Mouse (Mus musculus): ENCODE results near the gene Sirt1. TPM values are rescaled to one million over a fixed set of nuclear protein-coding genes. Genes with fewer than 3 reads are reported as not detected.
"Not testable (repeated sequence)": the region's sequence is repeated elsewhere in the genome, so short reads cannot be mapped to it uniquely, and the experiment has no call there.

Sirt1 gene
- total RNA-seq, 1 experiment from 2014 or later: 53.1 TPM

- ATAC-seq (replicated peaks; ENCODE audit: low read depth, poor library complexity, severe bottlenecking): no peak
These were observed 15.5 kb upstream of the Sirt1 start for GRCm38 (mm10) chr10:63396963-63397362.

DNA sequence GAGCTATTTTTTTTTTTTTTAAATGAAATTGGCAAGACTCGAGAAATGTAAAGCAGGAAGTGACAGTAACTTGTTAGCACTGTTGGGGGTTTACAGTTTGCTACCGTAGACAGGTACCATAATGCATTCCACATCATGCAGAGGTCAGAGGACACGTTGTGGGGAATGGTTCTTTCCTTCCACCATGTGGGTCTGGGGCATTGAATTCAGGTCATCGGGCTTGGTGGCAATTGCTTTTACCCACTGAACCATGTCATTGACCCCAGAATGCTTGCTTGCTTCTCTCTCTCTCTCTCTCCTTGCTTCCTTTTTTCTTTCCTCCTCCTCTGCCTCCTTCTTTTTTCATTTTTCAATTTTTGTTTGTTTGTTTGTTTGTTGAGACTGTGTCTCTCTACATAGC lies 7.4 kb upstream of the Sirt1 start:
- ATAC-seq (replicated peaks; ENCODE audit: low read depth, poor library complexity, severe bottlenecking): no peak

DNA sequence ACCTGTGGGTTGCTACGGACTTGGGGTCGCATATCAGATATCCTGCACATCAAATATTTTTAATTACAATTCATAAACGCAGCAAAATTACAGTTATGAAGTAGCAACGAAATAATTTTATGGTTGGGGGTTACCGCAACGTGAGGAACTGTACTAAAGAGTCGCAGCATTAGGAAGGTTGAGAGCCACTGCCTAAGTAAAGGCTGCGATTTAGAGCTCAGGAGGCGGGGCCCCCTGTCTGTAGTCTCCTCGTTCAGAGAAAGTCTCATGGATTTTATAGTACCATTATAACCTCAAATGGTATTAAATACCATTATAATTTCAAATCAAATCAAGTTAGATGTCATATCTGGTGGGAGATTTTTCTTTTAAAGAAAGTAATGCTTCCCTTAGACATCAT lies 5.5 kb upstream of the Sirt1 start:
- ATAC-seq (replicated peaks; ENCODE audit: low read depth, poor library complexity, severe bottlenecking): no peak

DNA sequence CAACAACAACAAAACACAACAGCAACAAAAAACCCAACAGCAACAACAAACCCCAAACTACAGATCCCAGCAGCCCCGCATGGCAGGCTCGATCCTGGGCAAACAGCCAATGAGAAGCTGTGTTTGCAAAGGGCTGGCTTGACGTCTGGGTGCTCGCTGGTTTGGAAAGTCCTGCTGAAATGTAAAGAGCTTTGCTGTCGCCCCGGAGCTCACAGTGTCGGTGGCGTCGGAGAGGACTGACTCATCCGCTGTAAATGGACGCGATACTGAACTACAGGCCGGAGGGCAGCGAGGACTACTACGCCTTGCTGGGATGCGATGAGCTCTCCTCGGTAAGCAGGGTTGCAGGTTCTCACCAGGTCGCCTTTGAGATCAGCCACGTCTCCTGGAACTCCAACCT lies 4.9 kb upstream of the Sirt1 start:
- ATAC-seq (replicated peaks; ENCODE audit: low read depth, poor library complexity, severe bottlenecking): peak; percentile 76

GRCm38 (mm10) chr10:63385897-63386296 lies 4.4 kb upstream of the Sirt1 start:
- not testable (repeated sequence) for ATAC-seq (replicated peaks; ENCODE audit: low read depth, poor library complexity, severe bottlenecking)

- peak; percentile 93 for ATAC-seq (replicated peaks; ENCODE audit: low read depth, poor library complexity, severe bottlenecking)
These were observed 1.1 kb upstream of the Sirt1 start, which contains the start of gene Dnajc12 for GRCm38 (mm10) chr10:63382372-63383279. Gene Dnajc12, plus strand, starts transcription at chr10:63382443.

DNA sequence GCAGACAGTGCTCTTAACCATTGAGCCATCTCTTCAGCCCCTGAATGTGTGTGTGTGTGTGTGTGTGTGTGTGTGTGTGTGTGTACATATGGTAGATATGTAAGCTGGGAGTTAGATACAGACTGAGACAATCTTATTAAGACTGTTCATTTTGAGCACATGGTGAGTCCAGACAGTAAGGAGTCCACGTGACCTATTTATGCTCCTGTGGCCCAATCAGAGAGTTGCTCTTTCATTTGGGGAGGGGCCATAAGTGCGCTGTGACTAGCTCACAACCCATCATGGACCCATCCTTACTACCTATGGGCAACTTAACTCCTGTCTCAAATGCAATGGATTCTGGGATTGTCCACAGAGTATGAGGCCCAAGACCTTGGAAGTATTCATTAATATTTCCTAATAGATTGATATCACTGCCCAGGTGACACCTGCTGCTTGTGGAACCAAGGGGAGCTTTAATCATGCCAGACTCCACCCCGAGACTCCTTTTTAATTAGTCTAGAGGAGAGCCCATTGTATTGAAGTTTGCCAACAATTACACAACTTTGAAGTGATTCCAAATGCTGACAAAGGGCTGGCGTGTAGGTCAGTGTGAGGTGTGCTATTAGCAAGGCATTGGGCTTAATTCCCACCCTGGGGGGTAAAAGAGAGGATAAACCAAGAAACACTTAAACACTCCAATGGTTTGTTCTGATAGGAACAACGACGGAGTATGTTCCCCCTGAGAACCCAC lies 2.4 kb downstream of the Sirt1 start:
- no peak for ATAC-seq (replicated peaks; ENCODE audit: low read depth, poor library complexity, severe bottlenecking)

- ATAC-seq (replicated peaks; ENCODE audit: low read depth, poor library complexity, severe bottlenecking): peak; percentile 70
These were observed 4.0 kb downstream of the Sirt1 start for GRCm38 (mm10) chr10:63377468-63377867.

- ATAC-seq (replicated peaks; ENCODE audit: low read depth, poor library complexity, severe bottlenecking): no peak
These were observed 5.2 kb downstream of the Sirt1 start for GRCm38 (mm10) chr10:63376303-63376702.

- ATAC-seq (replicated peaks; ENCODE audit: low read depth, poor library complexity, severe bottlenecking): no peak
These were observed 13.5 kb downstream of the Sirt1 start for GRCm38 (mm10) chr10:63368041-63368440.

DNA sequence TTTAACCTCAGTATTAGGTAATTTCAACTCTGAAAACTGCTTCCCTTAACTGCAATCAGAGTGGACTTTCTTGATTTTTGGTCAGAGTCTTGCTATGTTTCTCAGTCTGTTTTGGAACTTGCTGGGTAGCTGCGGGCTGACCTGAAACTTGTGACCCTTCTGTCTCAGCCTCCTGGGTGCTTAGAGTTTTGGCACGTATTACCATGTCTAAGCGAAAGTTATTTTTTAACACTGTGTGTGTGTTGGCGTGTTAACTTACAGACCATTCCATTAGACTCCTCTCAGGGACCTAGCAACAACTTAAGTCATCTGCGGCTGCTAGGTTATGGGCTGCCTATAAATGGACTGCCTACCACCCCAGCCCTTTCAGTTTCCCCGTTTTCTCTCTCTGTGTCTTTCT lies 14.1 kb downstream of the Sirt1 start:
- no peak for ATAC-seq (replicated peaks; ENCODE audit: low read depth, poor library complexity, severe bottlenecking)

DNA sequence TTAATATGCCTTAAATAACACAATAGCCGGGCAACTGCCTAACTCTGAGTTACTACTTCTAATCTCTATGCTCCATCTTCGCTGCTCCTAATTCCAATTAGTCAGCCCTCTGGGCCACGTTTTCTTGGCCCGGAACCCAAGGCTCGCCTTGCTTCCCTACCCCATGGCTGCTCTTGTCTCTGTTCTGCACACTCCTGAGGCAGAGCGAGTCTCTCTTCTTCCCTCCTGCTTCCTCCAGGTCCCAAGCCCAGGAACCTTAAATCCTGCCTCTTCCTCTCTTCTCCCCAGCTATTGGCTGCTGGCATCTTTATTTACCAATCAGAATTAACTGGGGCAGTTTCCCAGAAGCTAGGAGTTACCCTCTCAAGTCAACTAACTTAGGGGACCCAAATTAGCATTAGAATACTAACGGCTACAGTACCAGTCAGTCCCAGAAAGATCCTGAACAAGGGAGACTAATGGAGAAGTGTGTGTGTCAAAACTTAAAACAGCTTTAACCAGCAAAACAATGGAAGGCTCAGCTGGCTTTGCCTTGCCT lies 15.5 kb downstream of the Sirt1 start:
- ATAC-seq (replicated peaks; ENCODE audit: low read depth, poor library complexity, severe bottlenecking): no peak

DNA sequence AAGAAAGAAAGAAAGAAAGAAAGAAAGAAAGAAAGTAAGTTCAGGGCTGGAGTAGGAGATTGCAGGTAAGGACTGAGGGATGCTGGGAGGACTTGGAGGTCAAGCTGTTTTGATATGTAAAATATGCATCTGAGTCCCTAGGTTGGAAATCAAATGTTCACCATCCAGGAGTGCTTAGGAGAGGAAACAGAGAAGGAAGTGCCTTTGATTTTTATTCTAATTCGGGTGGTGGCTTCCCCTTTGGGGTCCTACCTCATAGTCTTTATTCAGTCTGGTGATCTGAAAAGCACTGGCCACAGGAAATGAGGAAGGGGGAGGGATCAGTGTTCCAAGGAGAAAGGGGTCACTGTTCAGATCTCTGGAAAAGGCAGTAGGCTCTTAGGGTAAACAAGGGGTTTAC lies 21.0 kb downstream of the Sirt1 start:
- ATAC-seq (replicated peaks; ENCODE audit: low read depth, poor library complexity, severe bottlenecking): no peak

DNA sequence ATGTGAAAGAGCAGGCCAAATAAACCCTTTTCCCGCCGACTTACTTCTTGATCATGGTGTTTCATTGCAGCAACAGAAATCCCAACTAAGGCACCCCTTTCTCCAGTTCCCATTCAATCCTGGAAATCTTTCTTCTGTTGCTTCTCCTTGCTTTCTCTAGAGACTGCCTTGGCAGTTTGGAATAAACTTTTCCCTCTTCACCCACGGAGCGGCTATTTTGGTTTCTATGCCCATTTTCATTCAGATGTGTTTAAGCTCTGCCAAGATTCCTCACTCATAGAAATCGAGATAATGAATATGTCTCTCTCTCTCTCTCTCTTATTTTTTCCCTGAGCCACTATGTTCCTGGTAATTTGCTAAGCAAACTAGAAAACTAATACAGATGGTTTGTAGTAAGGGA lies 29.4 kb downstream of the Sirt1 start:
- ATAC-seq (replicated peaks; ENCODE audit: low read depth, poor library complexity, severe bottlenecking): no peak

- not testable (repeated sequence) for ATAC-seq (replicated peaks; ENCODE audit: low read depth, poor library complexity, severe bottlenecking)
These were observed 30.4 kb downstream of the Sirt1 start for GRCm38 (mm10) chr10:63351099-63351498.

GRCm38 (mm10) chr10:63350666-63351065 lies 30.8 kb downstream of the Sirt1 start:
- no peak for ATAC-seq (replicated peaks; ENCODE audit: low read depth, poor library complexity, severe bottlenecking)

DNA sequence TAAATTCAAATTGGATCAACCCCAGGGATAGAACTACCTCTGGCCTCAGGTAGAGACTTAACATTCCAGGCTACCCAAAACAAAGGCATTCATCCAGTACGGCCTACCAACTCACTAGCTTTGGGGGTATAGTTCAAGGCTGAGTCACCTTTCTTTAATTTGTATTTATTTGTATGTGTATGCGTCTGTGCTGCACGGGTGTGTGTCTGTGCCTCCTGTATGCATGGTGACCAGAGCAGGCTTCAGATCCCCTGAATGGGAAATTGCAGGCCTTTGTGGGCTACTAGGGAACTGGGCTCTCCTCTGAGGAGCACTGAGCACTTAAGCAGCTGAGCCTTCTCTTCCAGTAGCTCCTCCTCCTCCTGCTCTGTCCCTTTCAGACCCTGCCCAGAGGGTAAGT lies 33.2 kb downstream of the Sirt1 start:
- ATAC-seq (replicated peaks; ENCODE audit: low read depth, poor library complexity, severe bottlenecking): no peak

DNA sequence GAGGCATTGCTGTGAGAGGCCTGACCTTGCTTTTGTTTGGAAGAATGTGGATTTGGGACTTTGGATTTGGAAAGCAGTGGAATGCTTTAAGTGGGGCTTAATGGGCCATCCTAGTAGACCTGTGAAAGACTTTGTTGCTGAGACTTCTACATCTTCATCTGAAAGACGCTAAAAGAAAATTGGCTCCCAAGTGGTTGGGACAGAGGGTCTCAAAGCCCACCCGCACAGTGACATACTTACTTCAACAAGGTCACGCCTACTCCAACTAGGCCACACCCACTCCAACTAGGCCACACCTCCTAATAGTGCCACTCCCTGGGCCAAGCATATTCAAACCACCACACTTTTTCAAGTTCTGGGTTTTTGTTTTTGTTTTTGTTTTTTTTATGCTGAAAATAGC lies 36.8 kb downstream of the Sirt1 start:
- no peak for ATAC-seq (replicated peaks; ENCODE audit: low read depth, poor library complexity, severe bottlenecking)

GRCm38 (mm10) chr10:63341351-63341750 lies 40.2 kb downstream of the Sirt1 start:
- ATAC-seq (replicated peaks; ENCODE audit: low read depth, poor library complexity, severe bottlenecking): no peak

DNA sequence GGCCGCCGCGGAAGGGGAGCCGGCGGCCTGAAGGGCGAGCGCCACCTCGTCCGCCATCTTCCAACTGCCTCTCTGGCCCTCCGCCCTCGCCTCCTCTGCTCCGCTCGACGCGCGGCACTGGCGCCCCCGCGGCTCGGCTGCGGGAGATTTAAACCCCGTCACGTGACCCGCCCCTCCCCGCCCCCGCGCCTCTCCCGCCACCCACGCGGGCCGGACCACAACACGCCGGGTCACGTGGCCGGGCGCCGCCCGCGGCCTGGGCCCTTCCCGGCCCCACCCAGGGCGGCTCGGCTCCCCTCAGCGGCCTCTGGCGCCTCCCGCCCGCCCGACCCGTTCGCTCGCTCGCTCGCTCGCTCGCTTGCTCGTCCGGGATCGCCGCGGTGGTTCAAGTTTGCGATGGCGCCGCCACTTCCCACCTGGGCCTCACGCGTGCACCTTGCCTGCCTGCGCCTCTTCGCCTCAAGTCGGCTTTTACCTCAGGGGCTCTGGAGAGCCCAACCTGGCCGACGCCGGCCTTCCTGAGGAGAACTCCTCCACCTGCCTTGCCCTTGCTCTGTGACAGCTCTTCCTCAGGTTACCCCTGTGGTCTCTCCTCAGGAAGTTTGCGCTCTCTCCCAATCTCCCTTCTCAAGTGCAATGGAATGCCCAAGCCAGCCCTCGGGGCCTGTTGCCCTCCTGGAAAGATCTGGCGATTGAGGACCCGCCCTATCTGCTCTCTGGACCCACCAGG lies 42.4 kb downstream of the Sirt1 start:
- ATAC-seq (replicated peaks; ENCODE audit: low read depth, poor library complexity, severe bottlenecking): peak; percentile 78
